Mouse (Mus musculus): ENCODE measurements around the gene Trpc2. TPM values are rescaled to one million over a fixed set of nuclear protein-coding genes. Genes with fewer than 3 reads are reported as not detected.

The Trpc2 gene
- polyA plus RNA-seq, 1 experiment from 2014 or later = not detected

DNA sequence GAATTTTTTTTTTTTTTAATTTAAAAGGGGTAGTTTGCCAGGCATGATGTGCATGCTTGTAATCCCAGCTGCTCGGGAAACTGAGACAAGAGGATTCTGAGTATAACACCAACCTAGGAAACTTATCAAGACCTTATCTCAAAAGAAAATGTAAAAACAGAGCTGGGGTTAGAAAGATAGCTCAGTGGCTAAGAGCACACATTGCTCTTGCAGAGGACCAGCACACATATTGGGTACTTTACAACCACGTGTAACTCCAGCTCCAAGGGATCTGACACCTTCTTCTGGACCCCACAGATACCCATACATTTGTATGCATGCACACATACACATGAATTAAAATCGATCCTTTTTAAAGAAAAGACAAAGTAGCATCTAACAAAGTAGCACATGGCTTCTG, 21.6 kb upstream of the Trpc2 start:
- H3K9ac ChIP-seq (ENCODE audit: low read length) = no peak overlapping the region
- no peaks in the 10 kb centered on the region for H3K9me3 ChIP-seq (ENCODE audit: control insufficient read depth, low read length)
- 81% methylated on average over 3 of the region's 3 CpGs for WGBS
- TF ChIP-seq EP300 (optimal IDR thresholded peaks at IDR 0.05) (no peak), CTCF (IDR thresholded peaks at IDR 0.05; ENCODE audit: low read depth) (no peak)
- no peak overlapping the region for H3K27ac ChIP-seq (replicated peaks)
- H3K27me3 ChIP-seq (ENCODE audit: control insufficient read depth, insufficient read depth, low read length) = no peaks in the 10 kb centered on the region
- H3K4me3 ChIP-seq (ENCODE audit: low read depth, low read length) = no peak overlapping the region
- peaks cover 7% of the 10 kb centered on the region; the same call in 1 of the 2 replicates for H3K4me1 ChIP-seq (replicated peaks; ENCODE audit: control insufficient read depth, insufficient read depth)
- DNase-seq (ENCODE audit: low spot score) (no peak), ATAC-seq (ENCODE audit: low FRiP score, low TSS enrichment) (no peak)
- no peaks in the 10 kb centered on the region for H3K36me3 ChIP-seq (ENCODE audit: control insufficient read depth, insufficient read depth, low read length)
- H3K4me2 ChIP-seq (replicated peaks; ENCODE audit: low read depth) = no peak overlapping the region

DNA sequence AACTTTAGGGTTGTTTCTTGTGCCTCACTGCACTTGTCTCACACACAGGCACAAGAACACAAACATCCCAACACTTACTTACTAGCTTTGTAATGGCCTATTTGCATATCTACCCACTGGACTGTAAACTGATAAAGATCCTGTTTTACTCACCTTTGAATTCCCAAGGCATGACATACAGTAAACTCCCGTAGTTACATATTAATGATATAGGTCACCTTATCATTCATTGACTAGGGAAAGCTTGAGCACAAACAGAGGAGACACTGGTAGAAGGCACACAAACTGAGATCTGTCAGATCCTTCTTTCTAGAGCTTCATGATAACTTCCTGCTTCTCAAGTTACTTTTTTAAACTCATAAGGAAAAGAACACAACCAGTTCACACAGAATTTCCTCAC, 20.7 kb upstream of the Trpc2 start:
- no peak overlapping the region for H3K27ac ChIP-seq (replicated peaks)
- no peak for ATAC-seq (ENCODE audit: low FRiP score, low TSS enrichment)
- 62% methylated on average over 1 of the region's 1 CpGs for WGBS
- no peak overlapping the region for H3K4me2 ChIP-seq (replicated peaks; ENCODE audit: low read depth)
- no peaks in the 10 kb centered on the region for H3K27me3 ChIP-seq (ENCODE audit: control insufficient read depth, insufficient read depth, low read length)
- no peak overlapping the region for H3K9ac ChIP-seq (ENCODE audit: low read length)
- no peaks in the 10 kb centered on the region for H3K36me3 ChIP-seq (ENCODE audit: control insufficient read depth, insufficient read depth, low read length)
- no peak for TF ChIP-seq CTCF (IDR thresholded peaks at IDR 0.05; ENCODE audit: low read depth)
- TF ChIP-seq EP300 (optimal IDR thresholded peaks at IDR 0.05) = no peak
- DNase-seq (ENCODE audit: low spot score) = no peak
- no peaks in the 10 kb centered on the region for H3K9me3 ChIP-seq (ENCODE audit: control insufficient read depth, low read length)
- H3K4me1 ChIP-seq (replicated peaks; ENCODE audit: control insufficient read depth, insufficient read depth) = peaks cover 7% of the 10 kb centered on the region; the same call in 1 of the 2 replicates
- no peak overlapping the region for H3K4me3 ChIP-seq (ENCODE audit: low read depth, low read length)

DNA sequence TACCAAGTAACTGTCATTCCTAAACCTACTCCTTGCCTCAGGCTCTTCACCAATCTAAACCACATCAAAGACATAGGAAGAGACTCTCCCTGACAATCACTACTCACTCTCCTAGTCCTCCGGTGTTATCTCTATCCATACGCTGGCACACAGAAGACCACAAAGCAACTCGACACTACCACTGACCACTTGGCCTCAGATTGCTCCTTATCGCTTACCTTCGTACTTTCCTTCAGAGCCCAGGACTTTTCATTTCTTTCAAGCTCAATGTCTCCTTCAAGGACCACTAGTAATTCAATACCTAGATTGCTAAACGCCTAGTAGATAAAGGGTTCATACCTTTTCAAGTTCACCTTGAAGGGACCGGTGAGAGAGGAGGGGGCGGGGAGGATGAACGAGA, 19.0 kb upstream of the Trpc2 start:
- H3K27me3 ChIP-seq (ENCODE audit: control insufficient read depth, insufficient read depth, low read length) = no peaks in the 10 kb centered on the region
- peak overlapping the region; percentile 70 for H3K4me2 ChIP-seq (replicated peaks; ENCODE audit: low read depth)
- DNase-seq (ENCODE audit: low spot score) = no peak
- WGBS = 68% methylated on average over 9 of the region's 9 CpGs
- peaks cover 7% of the 10 kb centered on the region; the same call in 1 of the 2 replicates for H3K4me1 ChIP-seq (replicated peaks; ENCODE audit: control insufficient read depth, insufficient read depth)
- H3K9me3 ChIP-seq (ENCODE audit: control insufficient read depth, low read length) = no peaks in the 10 kb centered on the region
- TF ChIP-seq EP300 (optimal IDR thresholded peaks at IDR 0.05) (no peak), CTCF (IDR thresholded peaks at IDR 0.05; ENCODE audit: low read depth) (no peak)
- H3K4me3 ChIP-seq (ENCODE audit: low read depth, low read length) = peak overlapping the region; percentile 71; the same call in 1 of the 2 replicates
- 0 out of 2 replicates have a peak overlapping the region, but pooled peaks have one; percentile 8 for H3K9ac ChIP-seq (ENCODE audit: low read length)
- no peaks in the 10 kb centered on the region for H3K36me3 ChIP-seq (ENCODE audit: control insufficient read depth, insufficient read depth, low read length)
- H3K27ac ChIP-seq (replicated peaks) = no peak overlapping the region
- ATAC-seq (ENCODE audit: low FRiP score, low TSS enrichment) = no peak

DNA sequence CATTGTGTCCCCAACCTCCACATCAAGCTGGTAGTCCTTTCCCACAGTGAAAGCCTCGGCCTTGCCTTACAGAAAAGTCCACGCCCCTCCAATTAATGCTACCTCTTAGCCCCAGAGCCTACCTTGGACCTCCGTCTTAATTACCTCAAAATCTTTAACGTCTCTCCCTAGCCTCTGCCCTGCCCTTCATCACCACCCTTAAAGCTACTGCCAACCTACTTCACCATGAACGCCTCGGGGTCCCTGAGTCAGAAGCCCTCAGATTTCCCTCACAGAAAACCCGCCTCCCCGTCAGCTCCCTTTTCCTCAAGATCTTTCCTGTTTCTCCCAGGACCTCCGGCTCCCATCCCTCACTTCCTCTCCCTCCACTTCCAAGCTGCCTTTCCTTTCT, 18.3 kb upstream of the Trpc2 start:
- TF ChIP-seq EP300 (optimal IDR thresholded peaks at IDR 0.05) = no peak
- no peak for TF ChIP-seq CTCF (IDR thresholded peaks at IDR 0.05; ENCODE audit: low read depth)
- under 1% methylated on average over 9 of the region's 9 CpGs for WGBS
- Histone ChIP-seq H3K4me2 (replicated peaks; ENCODE audit: low read depth) (peak overlapping the region; percentile 70), H3K4me3 (ENCODE audit: low read depth, low read length) (peak overlapping the region; percentile 71), H3K9me3 (ENCODE audit: control insufficient read depth, low read length) (no peaks in the 10 kb centered on the region), H3K36me3 (ENCODE audit: control insufficient read depth, insufficient read depth, low read length) (no peaks in the 10 kb centered on the region), H3K27ac (replicated peaks) (peak overlapping the region; percentile 87), H3K27me3 (ENCODE audit: control insufficient read depth, insufficient read depth, low read length) (no peaks in the 10 kb centered on the region), H3K9ac (ENCODE audit: low read length) (peak overlapping the region; percentile 64), H3K4me1 (replicated peaks; ENCODE audit: control insufficient read depth, insufficient read depth) (peaks cover 7% of the 10 kb centered on the region; the same call in 1 of the 2 replicates)
- ATAC-seq (ENCODE audit: low FRiP score, low TSS enrichment) (peak; percentile 17; the same call in 1 of the 2 replicates), DNase-seq (ENCODE audit: low spot score) (no peak)

DNA sequence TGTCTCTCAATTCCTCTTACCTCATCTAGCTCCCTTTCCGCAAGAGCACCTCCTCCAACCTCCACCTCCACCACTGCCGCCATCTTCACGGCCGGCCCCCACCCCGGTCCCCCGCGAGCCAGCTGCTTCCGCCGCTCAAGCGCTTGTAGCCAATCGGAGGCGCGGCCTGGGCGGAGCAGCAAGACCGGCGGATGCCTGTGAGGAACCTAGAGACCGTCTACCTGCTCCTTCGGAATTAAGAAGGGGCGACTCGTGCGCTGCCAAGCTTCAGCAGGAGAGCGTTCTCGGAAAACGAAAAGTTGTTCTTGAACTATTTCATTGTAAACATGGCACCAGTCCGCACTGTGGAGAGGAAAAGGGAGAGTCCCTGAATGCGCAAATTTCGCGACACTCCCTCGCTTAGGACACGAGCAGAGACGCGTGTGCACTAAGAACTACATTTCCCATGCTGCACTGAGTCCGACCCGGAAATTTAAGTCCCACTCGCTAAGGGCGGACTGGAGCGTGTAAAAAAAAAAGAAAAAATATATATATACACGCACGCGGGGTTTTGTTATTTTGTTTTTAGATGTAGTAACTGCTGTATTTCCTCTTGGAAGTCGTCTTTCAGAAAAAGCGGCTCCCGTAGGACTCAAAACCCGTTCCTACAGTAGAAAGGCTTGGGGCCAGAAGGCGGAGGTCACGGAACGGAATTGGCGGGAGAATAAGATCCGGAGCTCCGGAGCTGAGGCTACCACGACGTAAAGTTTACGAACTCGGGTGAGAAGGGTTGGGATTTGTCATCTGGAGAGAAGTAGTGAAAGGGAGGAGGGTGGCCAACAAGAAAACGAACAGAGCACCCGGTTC, 17.6 kb upstream of the Trpc2 start, which contains the start of the genes Rnf121, Xndc1 and Xntrpc:
Rnf121 (minus strand) TSS at position 424 of the 846 bp plus-strand sequence.
Xndc1 (plus strand) TSS at position 466 of the 846 bp plus-strand sequence.
Xntrpc (plus strand) TSS at position 668 of the 846 bp plus-strand sequence.
- Histone ChIP-seq H3K4me3 (ENCODE audit: low read depth, low read length) (peak within 1 kb of the TSS; percentile 71), H3K9ac (ENCODE audit: low read length) (peak within 1 kb of the TSS; percentile 64), H3K4me2 (replicated peaks; ENCODE audit: low read depth) (peak within 1 kb of the TSS; percentile 70), H3K27ac (replicated peaks) (peak within 1 kb of the TSS; percentile 87), H3K4me1 (replicated peaks; ENCODE audit: control insufficient read depth, insufficient read depth) (peaks cover 7% of the 10 kb centered on the region; the same call in 1 of the 2 replicates), H3K27me3 (ENCODE audit: control insufficient read depth, insufficient read depth, low read length) (no peaks in the 10 kb centered on the region), H3K9me3 (ENCODE audit: control insufficient read depth, low read length) (no peaks in the 10 kb centered on the region), H3K36me3 (ENCODE audit: control insufficient read depth, insufficient read depth, low read length) (no peaks in the 10 kb centered on the region)
- DNase-seq (ENCODE audit: low spot score) (peak; percentile 95), ATAC-seq (ENCODE audit: low FRiP score, low TSS enrichment) (peak; percentile 98)
- TF ChIP-seq EP300 (optimal IDR thresholded peaks at IDR 0.05) (no peak), CTCF (IDR thresholded peaks at IDR 0.05; ENCODE audit: low read depth) (no peak)
- under 1% methylated on average over 56 of the region's 56 CpGs for WGBS

DNA sequence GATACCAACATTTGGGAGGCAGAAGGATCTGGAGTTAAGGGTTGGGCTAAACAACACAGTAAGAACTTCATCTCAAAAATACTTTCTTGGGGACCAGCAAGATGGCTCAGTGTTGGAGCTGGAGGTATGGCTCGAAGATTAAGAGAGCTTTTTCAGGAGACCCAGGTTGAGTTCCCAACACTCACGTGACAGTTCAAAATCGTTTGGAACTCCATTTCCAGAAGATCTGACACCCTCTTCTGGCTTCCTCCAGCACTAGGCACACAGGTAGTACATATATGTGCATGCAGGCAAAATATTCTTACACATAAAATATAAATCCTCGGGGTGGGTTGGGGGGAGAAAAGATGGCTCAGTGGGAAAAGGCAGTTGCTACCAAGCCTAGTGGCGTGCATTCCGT, 16.6 kb upstream of the Trpc2 start:
- Histone ChIP-seq H3K36me3 (ENCODE audit: control insufficient read depth, insufficient read depth, low read length) (no peaks in the 10 kb centered on the region), H3K9me3 (ENCODE audit: control insufficient read depth, low read length) (no peaks in the 10 kb centered on the region), H3K4me2 (replicated peaks; ENCODE audit: low read depth) (peak overlapping the region; percentile 51), H3K9ac (ENCODE audit: low read length) (no peak overlapping the region), H3K27ac (replicated peaks) (no peak overlapping the region), H3K27me3 (ENCODE audit: control insufficient read depth, insufficient read depth, low read length) (no peaks in the 10 kb centered on the region), H3K4me3 (ENCODE audit: low read depth, low read length) (peak overlapping the region; percentile 71; the same call in 1 of the 2 replicates), H3K4me1 (replicated peaks; ENCODE audit: control insufficient read depth, insufficient read depth) (peaks cover 7% of the 10 kb centered on the region; the same call in 1 of the 2 replicates)
- WGBS = 54% methylated on average over 6 of the region's 6 CpGs
- ATAC-seq (ENCODE audit: low FRiP score, low TSS enrichment) = no peak
- TF ChIP-seq EP300 (optimal IDR thresholded peaks at IDR 0.05) (no peak), CTCF (IDR thresholded peaks at IDR 0.05; ENCODE audit: low read depth) (no peak)
- no peak for DNase-seq (ENCODE audit: low spot score)
